Mouse (Mus musculus) E14TG2a.4 (cell line): ENCODE results near the gene Hspg2.

Experiments
- CTCF ChIP-seq: conservative IDR thresholded peaks from 2 replicates; pipeline ENCODE4 v1.5.1; 2014; ENCODE audit warnings: low read length
- NANOG ChIP-seq: IDR thresholded peaks from 2 replicates; pipeline ENCODE4 v1.6.1; 2014; ENCODE audit warnings: borderline replicate concordance, low read length, mixed read lengths

DNA sequence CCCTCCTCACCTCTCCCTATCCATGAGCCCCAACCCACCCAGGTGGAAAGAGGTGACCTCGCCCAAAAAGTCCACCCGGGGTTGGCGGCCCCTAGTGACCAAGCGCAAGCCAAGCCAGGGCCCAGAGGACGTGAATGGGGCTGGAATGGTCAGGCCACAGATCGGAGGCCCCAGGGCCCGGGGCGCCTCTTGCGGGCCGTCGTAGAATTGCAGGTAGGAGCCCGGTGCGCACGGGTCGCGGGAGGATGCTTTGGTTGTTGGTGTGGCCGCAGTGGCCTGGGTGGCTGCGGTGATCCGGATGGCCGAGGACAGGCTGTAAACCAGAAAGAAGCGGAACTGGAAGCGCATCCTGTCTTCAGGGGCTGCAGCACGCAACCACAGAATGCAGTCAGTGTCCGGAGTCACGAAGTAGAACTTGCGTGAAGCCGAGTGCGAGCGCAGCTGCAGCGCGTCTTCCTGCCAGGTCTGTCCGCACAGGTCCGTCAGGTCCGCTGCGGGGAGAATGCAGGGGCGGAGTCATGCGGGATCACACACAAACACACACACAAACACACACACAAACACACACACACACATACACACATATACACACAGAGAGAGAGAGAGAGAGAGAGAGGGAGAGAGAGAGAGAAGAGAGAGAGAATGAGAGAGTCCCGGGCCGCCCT is 109.7 kb downstream of the Hspg2 start:
- TF ChIP-seq CTCF = peak; percentile 82
- TF ChIP-seq NANOG = no peak
